Mouse (Mus musculus) heart, adult 8-10 months (tissue): ENCODE results near the gene Serpina16. TPM values are rescaled to one million over a fixed set of nuclear protein-coding genes. Genes with fewer than 3 reads are reported as not detected.
A peak's percentile ranks its signal among the peaks of the same experiment; 100 is the strongest.

Experiments
- DNase-seq: peaks from one replicate; pipeline ENCODE4 v3.0.0; 2022; ENCODE audit warnings: low spot score
- total RNA-seq, 4 experiments: library from RNA; stranded (reverse); gene quantifications; 2 replicates each; pipeline ENCODE4 v1.2.4; 2022

Serpina16 gene
- total RNA-seq, 4 experiments from 2014 or later = not detected

DNA sequence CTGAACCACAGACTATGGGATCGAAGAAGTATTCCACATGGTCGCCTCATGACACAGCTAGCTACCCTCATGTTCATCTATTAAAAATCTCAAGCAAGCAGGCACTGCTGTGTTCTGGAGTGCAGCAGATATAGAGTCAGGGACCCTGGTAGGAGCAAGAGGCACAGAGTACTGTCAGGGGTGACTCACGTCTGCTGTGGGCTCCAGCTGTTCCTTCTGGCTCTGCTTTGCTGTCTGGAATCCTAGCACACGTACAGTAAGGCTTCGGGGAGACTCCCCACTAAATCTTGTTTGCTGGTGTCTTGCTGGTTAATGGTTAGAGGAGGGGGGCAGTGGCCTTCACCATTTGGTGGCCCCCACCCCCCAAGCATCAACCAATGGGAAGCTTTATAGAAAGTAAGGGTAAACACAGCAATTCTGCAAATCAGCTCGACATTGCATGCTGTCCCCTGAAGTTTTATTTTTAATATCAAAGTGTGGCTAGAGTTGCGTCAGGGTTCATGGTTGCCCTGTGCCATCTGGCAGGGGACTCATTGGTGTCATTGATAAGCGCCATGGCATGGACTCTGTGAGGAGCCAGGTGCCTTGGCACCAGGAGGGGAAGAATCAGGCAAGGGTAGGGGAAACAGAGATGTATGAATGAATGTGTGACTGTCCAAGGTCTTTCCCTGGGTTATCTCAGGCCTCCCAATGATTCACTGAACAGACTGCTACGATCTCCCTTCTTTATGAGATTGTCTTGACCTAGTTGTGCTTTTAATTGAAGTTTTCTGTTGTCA lies 18.9 kb downstream of the Serpina16 start, which contains the start of gene Serpina6:
Gene Serpina6, minus strand, starts transcription at position 365 of the 779 bp plus-strand sequence.
- no peak for DNase-seq

DNA sequence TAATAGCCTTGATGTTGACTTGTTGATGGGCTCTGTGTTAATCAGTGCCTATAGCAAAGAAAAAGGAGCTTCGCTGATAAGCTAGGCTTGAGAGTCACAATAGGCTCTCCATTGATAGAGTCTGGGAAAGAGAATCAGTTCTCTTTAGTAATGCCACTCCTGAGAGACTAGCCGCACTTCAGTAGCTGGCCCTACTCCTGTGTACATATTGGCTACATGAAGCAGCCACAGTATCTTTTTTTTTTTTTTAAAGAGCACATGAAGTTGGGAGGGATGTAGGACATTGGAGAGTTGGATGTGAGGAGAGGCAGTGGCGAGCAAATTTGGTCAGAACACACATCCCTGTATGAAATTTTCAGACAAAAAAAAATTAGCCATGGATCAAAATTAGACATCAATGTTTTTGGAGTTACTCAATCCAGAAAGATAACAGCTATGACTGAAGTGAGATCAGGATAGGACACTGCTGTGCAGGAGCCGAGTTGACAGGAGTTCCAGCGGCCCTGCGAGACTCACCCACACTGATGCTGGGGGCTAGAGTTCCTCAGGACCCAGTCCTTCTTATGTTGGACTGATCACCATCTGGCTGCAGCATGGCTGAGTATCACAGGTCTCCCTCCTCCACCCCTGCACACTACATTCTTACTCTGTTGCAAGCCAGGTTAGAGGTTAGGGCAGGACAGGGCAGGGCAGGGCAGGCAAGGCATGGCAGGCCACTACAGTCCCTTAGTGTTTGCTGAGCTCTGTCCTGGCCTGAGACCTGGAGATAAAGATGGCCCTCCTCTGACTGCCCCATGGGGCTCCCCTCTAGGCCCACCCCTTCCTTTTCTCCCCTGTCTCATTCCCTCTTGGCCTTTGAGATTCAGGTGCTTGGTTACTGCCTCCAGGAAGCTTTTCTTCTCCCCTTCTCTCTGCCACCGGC lies 20.6 kb downstream of the Serpina16 start:
- DNase-seq = no peak

DNA sequence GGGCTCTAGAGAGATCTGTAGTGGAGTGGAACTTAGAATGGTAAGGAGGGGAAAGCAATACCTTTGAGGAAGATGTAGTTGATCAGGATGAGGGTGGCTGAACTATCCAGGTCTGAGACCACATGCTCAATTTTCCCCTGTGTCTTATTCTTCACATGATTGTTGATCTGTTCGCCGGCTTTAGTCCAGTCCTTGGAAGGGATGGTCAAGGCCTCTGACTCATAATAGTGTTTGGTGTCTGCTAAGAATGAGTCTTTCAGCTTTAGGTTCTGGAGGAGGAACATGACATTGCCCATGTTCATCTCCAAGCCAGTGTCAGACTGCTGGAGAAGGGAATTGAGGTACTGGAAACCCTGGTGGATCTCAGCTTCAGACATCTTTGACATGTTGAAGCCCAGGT lies 22.1 kb downstream of the Serpina16 start:
- DNase-seq = no peak

GRCm38 (mm10) chr12:103646314-103646713 lies 29.6 kb downstream of the Serpina16 start:
- DNase-seq = no peak

GRCm38 (mm10) chr12:103644601-103645000 lies 31.3 kb downstream of the Serpina16 start:
- DNase-seq = no peak

- no peak for DNase-seq
Measured at GRCm38 (mm10) chr12:103643818-103644217, 32.1 kb downstream of the Serpina16 start.

- peak; percentile 61 for DNase-seq
Measured at GRCm38 (mm10) chr12:103643336-103643735, 32.6 kb downstream of the Serpina16 start.

GRCm38 (mm10) chr12:103635846-103636245 lies 40.1 kb downstream of the Serpina16 start:
- no peak for DNase-seq

- DNase-seq = no peak
Measured at GRCm38 (mm10) chr12:103634430-103634829, 41.5 kb downstream of the Serpina16 start.

- no peak for DNase-seq
Measured at GRCm38 (mm10) chr12:103631203-103631612, 44.7 kb downstream of the Serpina16 start, which contains the start of gene Serpina10. TSS of gene Serpina10 (minus strand) at chr12:103631444.

Other genes with a start within 250 kb of the Serpina16 start
- gene Ifi27, start 241.9 kb downstream of the Serpina16 start, total RNA-seq = 10 to 100 TPM; 45.0 to 62.7 (median 52.4) TPM
- 10 to 100 TPM; 20.2 to 34.4 (median 28.4) TPM for gene Ifi27l2a, start 232.5 kb downstream of the Serpina16 start, total RNA-seq
- gene Ifi27l2b, start 218.9 kb downstream of the Serpina16 start, total RNA-seq = not detected
- gene Ppp4r4, start 143.9 kb downstream of the Serpina16 start, total RNA-seq = 1 to 10 TPM in 1 of 4 experiments, under 1 TPM in 3; 0.22 to 1.6 (median 0.35) TPM
- not detected for gene Serpina10, start 44.7 kb downstream of the Serpina16 start, total RNA-seq
- not detected for gene Serpina6, start 18.9 kb downstream of the Serpina16 start, total RNA-seq
- gene Serpina1f, start 19.4 kb upstream of the Serpina16 start, total RNA-seq = not detected
- gene Serpina1d, start 97.5 kb upstream of the Serpina16 start, total RNA-seq = under 1 TPM in 3 of 4 experiments, not detected in 1; 0.52 to 0.95 (median 0.53) TPM
- gene Serpina1b, start 154.2 kb upstream of the Serpina16 start, total RNA-seq = 1 to 10 TPM in 1 of 4 experiments, under 1 TPM in 2, not detected in 1; 0.47 to 6.7 (median 0.88) TPM
- gene Serpina1a, start 187.4 kb upstream of the Serpina16 start, total RNA-seq = under 1 TPM in 1 of 4 experiments, not detected in 3; 0.17 TPM
- gene Serpina1c, start 228.7 kb upstream of the Serpina16 start, total RNA-seq = under 1 TPM in 1 of 4 experiments, not detected in 3; 0.52 TPM